Mouse (Mus musculus) testis, adult 2 months (tissue): ENCODE results near the gene Foxo1. TPM values are rescaled to one million over a fixed set of nuclear protein-coding genes. Genes with fewer than 3 reads are reported as not detected.

Source experiments
- H3K27ac ChIP-seq: fragments of 200-500 bp; 2 replicates; pipeline ENCODE4 v1.5.1; 2012; ENCODE audit warnings: low read depth, low read length; ENCODE audit not compliant: control insufficient read depth, insufficient read depth
- H3K27me3 ChIP-seq: fragments of 200-500 bp; 2 replicates; pipeline ENCODE4 v1.6.1; 2012; ENCODE audit warnings: mild to moderate bottlenecking, low read length, moderate library complexity; ENCODE audit not compliant: control insufficient read depth, insufficient read depth
- H3K36me3 ChIP-seq: fragments of 200-500 bp; 2 replicates; pipeline ENCODE4 v1.6.1; 2012; ENCODE audit warnings: mild to moderate bottlenecking, low read length; ENCODE audit not compliant: control insufficient read depth, insufficient read depth
- H3K4me1 ChIP-seq: fragments of 200-500 bp; 2 replicates; pipeline ENCODE4 v1.6.1; 2012; ENCODE audit warnings: low read length; ENCODE audit not compliant: control insufficient read depth, insufficient read depth
- H3K4me3 ChIP-seq: fragments of 200-500 bp; 2 replicates; pipeline ENCODE4 v1.5.1; 2012; ENCODE audit warnings: low read depth, mild to moderate bottlenecking, low read length, moderate library complexity, mixed read lengths; ENCODE audit not compliant: control insufficient read depth
- CTCF ChIP-seq: fragments of 200-500 bp; IDR thresholded peaks from 2 replicates; pipeline ENCODE4 v1.5.1; 2012; ENCODE audit warnings: low read depth, mild to moderate bottlenecking, inconsistent platforms, low read length, moderate library complexity; ENCODE audit not compliant: control insufficient read depth, insufficient read depth, insufficient replicate concordance
- POLR2A ChIP-seq: fragments of 200-500 bp; IDR thresholded peaks from 2 replicates; pipeline ENCODE4 v1.6.1; 2012; ENCODE audit warnings: low read depth, mild to moderate bottlenecking, inconsistent platforms, low read length, moderate library complexity; ENCODE audit not compliant: control insufficient read depth
- polyA plus RNA-seq: library from polyadenylated mRNA; depleted of rRNA; stranded (reverse); fragments of >200 nt; gene quantifications from 2 replicates; pipeline ENCODE4 v1.2.3, GENCODE M21; 2012

Foxo1 gene
- polyA plus RNA-seq, 1 experiment, result 2.2 TPM

- TF ChIP-seq CTCF (no peak), POLR2A (no peak)
- no peak overlapping the region for H3K27ac ChIP-seq
- no peaks in the 10 kb centered on the region for H3K4me1 ChIP-seq
- H3K4me3 ChIP-seq, result no peak overlapping the region
- H3K27me3 ChIP-seq, result no peaks in the 10 kb centered on the region
- no peaks in the 10 kb centered on the region for H3K36me3 ChIP-seq
Measured at GRCm38 (mm10) chr3:52322401-52323385, 54.6 kb downstream of the Foxo1 start.

- no peak overlapping the region for H3K4me3 ChIP-seq
Measured at GRCm38 (mm10) chr3:52325006-52325405, 56.9 kb downstream of the Foxo1 start.

GRCm38 (mm10) chr3:52326687-52327086 is 58.6 kb downstream of the Foxo1 start:
- H3K4me1 ChIP-seq, result no peaks in the 10 kb centered on the region
- H3K27me3 ChIP-seq, result no peaks in the 10 kb centered on the region
- H3K4me3 ChIP-seq, result no peak overlapping the region
- TF ChIP-seq CTCF, result no peak
- TF ChIP-seq POLR2A, result no peak
- no peak overlapping the region for H3K27ac ChIP-seq
- H3K36me3 ChIP-seq, result no peaks in the 10 kb centered on the region

More at GRCm38 (mm10) chr3:52325006-52325405, 56.9 kb downstream of the Foxo1 start:
- no peaks in the 10 kb centered on the region for H3K36me3 ChIP-seq
- TF ChIP-seq CTCF, result no peak
- no peak for TF ChIP-seq POLR2A
- no peak overlapping the region for H3K27ac ChIP-seq
- no peaks in the 10 kb centered on the region for H3K27me3 ChIP-seq
- H3K4me1 ChIP-seq, result no peaks in the 10 kb centered on the region

GRCm38 (mm10) chr3:52327146-52327545 is 59.0 kb downstream of the Foxo1 start:
- Histone ChIP-seq H3K36me3 (no peaks in the 10 kb centered on the region), H3K4me3 (no peak overlapping the region), H3K27ac (no peak overlapping the region), H3K4me1 (no peaks in the 10 kb centered on the region), H3K27me3 (no peaks in the 10 kb centered on the region)
- TF ChIP-seq POLR2A (no peak), CTCF (no peak)

- Histone ChIP-seq H3K4me3 (no peak overlapping the region), H3K27ac (no peak overlapping the region), H3K27me3 (no peaks in the 10 kb centered on the region), H3K36me3 (no peaks in the 10 kb centered on the region), H3K4me1 (no peaks in the 10 kb centered on the region)
- TF ChIP-seq CTCF (no peak), POLR2A (no peak)
Measured at GRCm38 (mm10) chr3:52331709-52332108, 63.6 kb downstream of the Foxo1 start.

- no peak overlapping the region for H3K4me3 ChIP-seq
- H3K27me3 ChIP-seq, result no peaks in the 10 kb centered on the region
- TF ChIP-seq CTCF, result no peak
- TF ChIP-seq POLR2A, result no peak
- no peaks in the 10 kb centered on the region for H3K36me3 ChIP-seq
- no peak overlapping the region for H3K27ac ChIP-seq
- peaks cover 2% of the 10 kb centered on the region for H3K4me1 ChIP-seq
Measured at GRCm38 (mm10) chr3:52338761-52339160, 70.6 kb downstream of the Foxo1 start.

DNA sequence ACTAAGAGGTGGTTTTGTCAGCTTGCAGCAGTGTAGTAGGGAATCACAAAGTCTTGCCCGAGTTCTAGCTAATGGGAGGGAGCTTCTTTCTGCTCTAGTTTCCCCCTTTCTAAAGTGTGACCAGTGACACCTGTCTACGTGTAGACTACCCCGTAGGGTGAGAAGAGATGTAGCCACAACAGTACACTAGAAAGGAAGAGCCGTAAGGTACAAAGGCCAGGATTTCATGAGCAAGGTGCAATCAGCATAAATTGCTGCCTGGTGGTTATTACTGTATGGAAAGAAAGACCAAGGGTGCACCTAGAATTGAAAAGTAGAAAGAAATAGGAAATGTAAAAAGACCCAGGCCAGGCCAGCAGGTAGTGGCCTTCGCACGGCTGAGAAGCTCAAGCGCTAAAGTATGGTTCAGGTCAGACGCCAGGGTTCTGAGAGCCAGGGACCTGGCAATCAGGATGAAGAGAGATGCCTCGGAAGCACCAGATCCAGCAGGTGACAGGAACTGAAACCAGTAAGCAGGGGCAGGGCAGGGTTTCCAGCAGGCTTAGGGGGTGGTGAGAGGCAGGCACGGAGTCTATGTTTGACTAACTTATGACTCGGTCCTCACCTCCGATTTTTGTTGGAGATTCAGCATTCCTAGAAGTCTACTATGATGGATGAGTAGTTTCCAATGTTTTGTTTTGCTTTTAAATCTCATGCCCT is 72.3 kb downstream of the Foxo1 start:
- H3K4me1 ChIP-seq, result peaks cover 2% of the 10 kb centered on the region
- TF ChIP-seq CTCF, result no peak
- no peak for TF ChIP-seq POLR2A

More for the DNA sequence above, 72.3 kb downstream of the Foxo1 start:
- Histone ChIP-seq H3K27ac (no peak overlapping the region), H3K27me3 (no peaks in the 10 kb centered on the region), H3K36me3 (no peaks in the 10 kb centered on the region), H3K4me3 (no peak overlapping the region)
